ENCODE assay signal across 23 mouse cellular contexts in the genomic region with DNA sequence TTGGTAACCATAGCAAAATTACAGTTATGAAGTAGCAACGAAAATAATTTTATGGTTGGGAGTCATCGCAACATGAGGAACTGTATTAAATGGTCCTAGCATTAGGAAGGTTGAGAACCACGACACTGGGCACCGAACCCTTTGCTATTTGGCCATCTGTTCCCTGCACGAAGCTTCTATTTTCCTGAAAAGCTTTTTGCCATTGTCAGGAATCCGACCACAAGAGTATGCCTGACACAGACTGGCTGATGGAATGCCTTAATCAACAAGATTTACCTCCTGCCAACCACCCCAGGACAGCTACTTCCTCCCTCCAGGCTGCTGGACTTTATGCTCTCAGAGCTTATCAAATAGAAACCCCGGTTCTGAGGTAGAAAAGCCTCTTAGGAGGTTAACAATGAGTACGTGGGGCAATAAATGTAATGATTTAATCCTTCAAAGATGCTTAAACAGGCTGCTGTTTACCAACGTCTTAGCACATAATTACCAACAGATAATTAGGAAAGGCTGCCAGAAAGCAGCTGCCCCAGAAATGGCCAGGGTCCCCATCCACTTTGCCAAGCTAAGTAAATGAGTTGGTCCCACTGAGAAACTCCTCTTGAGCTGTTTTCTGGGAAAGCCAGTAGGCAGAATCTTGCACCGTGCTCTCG.
DNase-seq lines count a peak whose midpoint lies in the region; ATAC-seq and TF ChIP-seq lines count a peak whose summit lies in the region.
"Had no signal": no experiment of that assay in that cellular context is flagged by ENCODE, and none has a peak within 500 bp of the region (broad histone marks: within the 10 kb centered on the region; RNA-seq: fewer than 3 reads in every experiment).

No protein-coding gene starts in this region.

- no peaks in the 10 kb centered on the region for H3K9me3 ChIP-seq in hindbrain, postnatal 0 days (ENCODE audit: low read length)
- no peaks in the 10 kb centered on the region for H3K9me3 ChIP-seq in hindbrain, embryonic 16.5 days (ENCODE audit: control insufficient read depth, low read length)
- H3K9me3 ChIP-seq in midbrain, embryonic 14.5 days (ENCODE audit: control insufficient read depth, low read length): no peaks in the 10 kb centered on the region
- H3K9me3 ChIP-seq in midbrain, embryonic 16.5 days (replicated peaks; ENCODE audit: control insufficient read depth, low read length, poor library complexity, severe bottlenecking): no peaks in the 10 kb centered on the region
- H3K9me3 ChIP-seq: heart, embryonic 10.5 days; midbrain, embryonic 12.5 days had no signal

- no peak for ATAC-seq in hindbrain, postnatal 0 days
- no peak for ATAC-seq in hindbrain, embryonic 16.5 days
- no peak for ATAC-seq in midbrain, embryonic 14.5 days (ENCODE audit: low FRiP score, low TSS enrichment)
- no peak for ATAC-seq in midbrain, embryonic 16.5 days
- no peak for ATAC-seq in inflammation-experienced regulatory T-cells, adult 6 months
- ATAC-seq: CD4-positive, CD25-positive, alpha-beta regulatory T cell, adult 4 months; liver, postnatal 0 days had no signal

- no peaks in the 10 kb centered on the region for H3K27me3 ChIP-seq in hindbrain, postnatal 0 days (ENCODE audit: insufficient read depth, low read length)
- H3K27me3 ChIP-seq in hindbrain, embryonic 16.5 days (replicated peaks; ENCODE audit: control insufficient read depth, insufficient read depth, low read length): no peaks in the 10 kb centered on the region
- no peaks in the 10 kb centered on the region for H3K27me3 ChIP-seq in midbrain, embryonic 14.5 days (ENCODE audit: control insufficient read depth, insufficient read depth, low read length)
- no peaks in the 10 kb centered on the region for H3K27me3 ChIP-seq in midbrain, embryonic 16.5 days (ENCODE audit: control insufficient read depth, insufficient read depth, low read depth, low read length)
- H3K27me3 ChIP-seq: embryonic facial prominence, embryonic 12.5 days; limb, embryonic 12.5 days had no signal

- 48% methylated on average over 11 of the region's 11 CpGs for WGBS in hindbrain, postnatal 0 days
- 47% methylated on average over 11 of the region's 11 CpGs for WGBS in hindbrain, embryonic 16.5 days
- 39% methylated on average over 11 of the region's 11 CpGs for WGBS in midbrain, embryonic 14.5 days
- WGBS in midbrain, embryonic 16.5 days: 36% methylated on average over 11 of the region's 11 CpGs

- H3K27ac ChIP-seq in hindbrain, postnatal 0 days: no peak overlapping the region
- H3K27ac ChIP-seq in hindbrain, embryonic 16.5 days (ENCODE audit: low read depth, low read length): no peak overlapping the region
- no peak overlapping the region for H3K27ac ChIP-seq in midbrain, embryonic 14.5 days (replicated peaks; ENCODE audit: low read depth, low read length)
- no peak overlapping the region for H3K27ac ChIP-seq in midbrain, embryonic 16.5 days (ENCODE audit: low read length)
- H3K27ac ChIP-seq: embryonic facial prominence, embryonic 12.5 days; gastrocnemius, adult 2 months; heart, embryonic 10.5 days; layer of hippocampus, adult 2 months; limb, embryonic 12.5 days; midbrain, embryonic 12.5 days had no signal

- H3K4me1 ChIP-seq in hindbrain, postnatal 0 days (ENCODE audit: insufficient read depth, low read length): no peaks in the 10 kb centered on the region
- no peaks in the 10 kb centered on the region; the same call in 1 of the 2 replicates for H3K4me1 ChIP-seq in hindbrain, embryonic 16.5 days (ENCODE audit: control insufficient read depth, insufficient read depth, low read depth, low read length)
- H3K4me1 ChIP-seq in midbrain, embryonic 14.5 days (ENCODE audit: control insufficient read depth, insufficient read depth, low read length): peaks cover 12% of the 10 kb centered on the region; the same call in 1 of the 2 replicates
- peaks cover 6% of the 10 kb centered on the region; the same call in 1 of the 2 replicates for H3K4me1 ChIP-seq in midbrain, embryonic 16.5 days (ENCODE audit: control insufficient read depth, insufficient read depth, low read length)

- no peak overlapping the region for H3K4me2 ChIP-seq in hindbrain, postnatal 0 days (ENCODE audit: low read depth, low read length)
- H3K4me2 ChIP-seq in hindbrain, embryonic 16.5 days (ENCODE audit: low read length): no peak overlapping the region
- no peak overlapping the region for H3K4me2 ChIP-seq in midbrain, embryonic 14.5 days (ENCODE audit: low read length)
- H3K4me2 ChIP-seq in midbrain, embryonic 16.5 days (ENCODE audit: low read length): no peak overlapping the region
- H3K4me2 ChIP-seq: embryonic facial prominence, embryonic 12.5 days; limb, embryonic 12.5 days; liver, embryonic 11.5 days; midbrain, embryonic 12.5 days had no signal

- TF ChIP-seq CTCF in hindbrain, postnatal 0 days (IDR thresholded peaks at IDR 0.05; ENCODE audit: low read depth): no peak

- peak; percentile 25 for DNase-seq in hindbrain, postnatal 0 days (ENCODE audit: low spot score)
- peak; percentile 25 for DNase-seq in midbrain, embryonic 14.5 days
- peak; percentile 35 for DNase-seq in hindlimb bud, embryonic 11.5 days (ENCODE audit: extremely low spot score, low read depth, low spot score)
- DNase-seq in retina, postnatal 1 day: peak; percentile 79
- no peak for DNase-seq in cerebellum, adult 11-12 months
- DNase-seq: cerebellum, postnatal 25 days; gastrocnemius, adult 2 months; heart, postnatal 4 days; kidney, postnatal 25 days; liver, postnatal 0 days; right cerebral cortex, adult 18-20 months; right cerebral cortex, postnatal 4 days; thymus, postnatal 25 days had no signal

- H3K9ac ChIP-seq in hindbrain, postnatal 0 days (replicated peaks; ENCODE audit: low read length): no peak overlapping the region
- H3K9ac ChIP-seq in hindbrain, embryonic 16.5 days (ENCODE audit: low read depth, low read length): no peak overlapping the region
- no peak overlapping the region for H3K9ac ChIP-seq in midbrain, embryonic 14.5 days (replicated peaks; ENCODE audit: low read length)
- no peak overlapping the region for H3K9ac ChIP-seq in midbrain, embryonic 16.5 days (ENCODE audit: low read depth, low read length)
- H3K9ac ChIP-seq: embryonic facial prominence, embryonic 12.5 days; limb, embryonic 12.5 days; liver, postnatal 0 days; midbrain, embryonic 12.5 days had no signal

- no peaks in the 10 kb centered on the region for H3K36me3 ChIP-seq in hindbrain, postnatal 0 days (ENCODE audit: insufficient read depth, low read length)
- no peaks in the 10 kb centered on the region for H3K36me3 ChIP-seq in hindbrain, embryonic 16.5 days (ENCODE audit: control insufficient read depth, insufficient read depth, low read length)
- H3K36me3 ChIP-seq in midbrain, embryonic 14.5 days (ENCODE audit: control insufficient read depth, insufficient read depth, low read length): no peaks in the 10 kb centered on the region
- no peaks in the 10 kb centered on the region for H3K36me3 ChIP-seq in midbrain, embryonic 16.5 days (ENCODE audit: control insufficient read depth, insufficient read depth, low read length)
- H3K36me3 ChIP-seq: embryonic facial prominence, embryonic 12.5 days; heart, embryonic 10.5 days; limb, embryonic 12.5 days; midbrain, embryonic 12.5 days had no signal

- no peak overlapping the region for H3K4me3 ChIP-seq in hindbrain, postnatal 0 days (ENCODE audit: low read length)
- H3K4me3 ChIP-seq in hindbrain, embryonic 16.5 days (ENCODE audit: low read length): no peak overlapping the region
- no peak overlapping the region for H3K4me3 ChIP-seq in midbrain, embryonic 14.5 days (replicated peaks; ENCODE audit: low read depth, low read length)
- H3K4me3 ChIP-seq in midbrain, embryonic 16.5 days (ENCODE audit: low read depth, low read length): no peak overlapping the region
- H3K4me3 ChIP-seq: embryonic facial prominence, embryonic 12.5 days; gastrocnemius, adult 2 months; heart, embryonic 10.5 days; layer of hippocampus, adult 2 months; limb, embryonic 12.5 days; midbrain, embryonic 12.5 days had no signal
